Mouse (Mus musculus): Measurements from ENCODE around the gene Flrt3.

The Flrt3 gene

GRCm38 (mm10) chr2:140653481-140653880 lies 17.8 kb downstream of the Flrt3 start:
- DNase-seq (ENCODE audit: low read depth), result no peak

- no peak for DNase-seq (ENCODE audit: low read depth)
Observed at GRCm38 (mm10) chr2:140621730-140622337, 49.4 kb downstream of the Flrt3 start.

GRCm38 (mm10) chr2:140615451-140615850 lies 55.8 kb downstream of the Flrt3 start:
- DNase-seq (ENCODE audit: low read depth), result no peak

Measured in naive thymus-derived CD4-positive, alpha-beta T cell, adult 2 months (primary cell).